Mouse (Mus musculus) limb, embryonic 13.5 days (tissue): ENCODE measurements around the gene Ttn. TPM values are rescaled to one million over a fixed set of nuclear protein-coding genes. Genes with fewer than 3 reads are reported as not detected.

ENCODE experiments used
- ATAC-seq: fragments of 200-750 bp; cut with Nextera tagmentation; 2 replicates; pipeline ENCODE4 v1.8.0; 2017; ENCODE audit warnings: low read depth, moderate number of reproducible peaks, moderate TSS enrichment; ENCODE audit not compliant: low FRiP score
- H3K27ac ChIP-seq: fragments of 300-500 bp; sonication (generic); 2 replicates; pipeline ENCODE4 v1.5.1; 2015; ENCODE audit warnings: inconsistent platforms, mild to moderate bottlenecking, moderate library complexity
- H3K27me3 ChIP-seq: fragments of 300-500 bp; sonication (generic); 2 replicates; pipeline ENCODE4 v1.6.1; 2015; ENCODE audit warnings: mild to moderate bottlenecking, inconsistent platforms
- H3K36me3 ChIP-seq: fragments of 300-500 bp; sonication (generic); 2 replicates; pipeline ENCODE4 v1.6.1; 2015; ENCODE audit warnings: inconsistent platforms, mild to moderate bottlenecking, moderate library complexity
- H3K4me1 ChIP-seq: fragments of 300-500 bp; sonication (generic); 2 replicates; pipeline ENCODE4 v1.6.1; 2015; ENCODE audit warnings: inconsistent platforms
- H3K4me2 ChIP-seq: fragments of 300-500 bp; sonication (generic); replicated peaks from 2 replicates; pipeline ENCODE4 v1.6.1; 2015; ENCODE audit warnings: inconsistent platforms, mild to moderate bottlenecking, moderate library complexity
- H3K4me3 ChIP-seq: fragments of 300-500 bp; sonication (generic); 2 replicates; pipeline ENCODE4 v1.5.1; 2015; ENCODE audit warnings: moderate library complexity, mild to moderate bottlenecking, inconsistent platforms
- H3K9ac ChIP-seq: fragments of 300-500 bp; sonication (generic); 2 replicates; pipeline ENCODE4 v1.6.1; 2015; ENCODE audit warnings: mild to moderate bottlenecking, inconsistent platforms
- H3K9me3 ChIP-seq: fragments of 300-500 bp; sonication (generic); 2 replicates; pipeline ENCODE4 v1.6.1; 2016; ENCODE audit warnings: inconsistent platforms
- WGBS: fragments of 180-500 bp; shearing (Covaris S2); methylation state at CpG from one replicate; pipeline ENCODE4 v1.1.7; 2015; 5-methylcytosine and 5-hydroxymethylcytosine counted together
- polyA plus RNA-seq: library from polyadenylated mRNA; unstranded; fragments of >200 nt; fragmentation: Nextera tagmentation; extraction: Ambion mirVana; gene quantifications from 2 replicates; pipeline ENCODE4 v1.2.1, GENCODE M21; 2015

The Ttn gene
- polyA plus RNA-seq, 1 experiment from 2014 or later, result 78.9 TPM

DNA sequence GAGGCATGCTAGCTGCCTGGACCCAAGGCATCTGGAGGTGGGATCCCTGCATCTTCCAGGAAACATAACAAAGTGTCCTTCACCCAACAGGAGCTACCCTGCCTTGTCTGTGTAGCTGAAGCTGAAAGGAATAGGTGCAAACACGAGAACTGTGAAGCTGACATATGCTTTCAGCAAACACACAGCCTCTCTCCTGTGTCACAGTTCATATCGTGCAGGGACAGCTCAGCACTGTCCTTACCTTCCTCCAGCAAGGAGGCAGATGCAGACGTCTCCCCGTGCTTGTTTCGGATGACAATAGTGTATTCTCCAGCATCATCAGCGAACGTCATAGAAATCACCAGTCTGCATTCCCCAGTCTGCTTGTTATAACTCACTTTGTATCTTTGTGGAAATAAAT lies 32.6 kb downstream of the Ttn start:
- 80% methylated on average over 7 of the region's 7 CpGs for WGBS
- Histone ChIP-seq H3K27me3 (no peaks in the 10 kb centered on the region), H3K36me3 (no peaks in the 10 kb centered on the region), H3K4me2 (no peak overlapping the region), H3K9ac (no peak overlapping the region), H3K4me1 (no peaks in the 10 kb centered on the region), H3K27ac (no peak overlapping the region), H3K9me3 (0 out of 2 replicates have a peak, but pooled peaks cover 4% of the 10 kb centered on the region), H3K4me3 (no peak overlapping the region)
- no peak for ATAC-seq

DNA sequence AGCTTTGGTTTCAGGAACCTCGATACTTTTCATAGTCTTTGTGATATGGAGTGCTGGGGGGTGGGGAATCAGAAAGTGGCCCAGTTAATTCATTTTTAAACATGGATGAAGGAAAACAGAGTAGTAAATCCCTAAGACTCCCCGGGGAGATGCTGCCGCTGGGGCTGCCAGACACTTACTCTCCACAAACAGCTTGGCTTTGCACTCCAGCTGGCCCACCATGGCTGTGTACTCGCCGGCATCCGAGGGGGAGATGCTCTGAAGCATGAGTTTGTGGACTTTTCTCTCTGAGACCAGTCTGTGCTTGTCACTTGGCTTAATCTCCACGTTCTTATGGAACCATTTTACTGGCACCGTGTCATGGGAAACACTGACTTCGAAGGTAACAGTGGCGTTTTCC lies 43.8 kb downstream of the Ttn start:
- H3K9me3 ChIP-seq, result peaks cover 5% of the 10 kb centered on the region; the same call in 1 of the 2 replicates
- H3K4me2 ChIP-seq, result no peak overlapping the region
- H3K4me3 ChIP-seq, result no peak overlapping the region
- no peak for ATAC-seq
- no peak overlapping the region for H3K27ac ChIP-seq
- H3K9ac ChIP-seq, result no peak overlapping the region
- H3K27me3 ChIP-seq, result no peaks in the 10 kb centered on the region
- H3K4me1 ChIP-seq, result no peaks in the 10 kb centered on the region
- H3K36me3 ChIP-seq, result no peaks in the 10 kb centered on the region
- 62% methylated on average over 10 of the region's 10 CpGs for WGBS

DNA sequence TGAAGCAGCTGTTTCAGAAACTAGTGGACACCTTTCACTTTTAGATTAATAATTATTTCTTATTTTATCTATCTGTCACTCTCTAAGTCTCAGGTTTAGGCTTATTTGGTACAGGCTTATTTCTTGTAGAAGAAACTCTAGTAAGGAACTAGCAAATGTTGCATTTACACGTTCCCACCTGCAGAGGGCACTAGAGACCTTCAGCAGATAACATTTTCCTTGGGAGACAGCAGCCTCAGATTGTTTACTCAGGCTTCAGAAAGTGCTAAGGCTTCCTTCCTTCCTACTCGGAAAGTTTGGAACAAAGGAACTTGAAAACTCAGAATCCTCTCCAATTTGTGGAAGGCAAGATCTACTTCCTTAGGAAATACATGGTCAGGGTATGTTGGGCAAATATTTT lies 52.6 kb downstream of the Ttn start:
- H3K27me3 ChIP-seq, result no peaks in the 10 kb centered on the region
- no peak overlapping the region for H3K4me2 ChIP-seq
- 4% methylated on average over 2 of the region's 2 CpGs for WGBS
- H3K9me3 ChIP-seq, result no peaks in the 10 kb centered on the region
- no peak for ATAC-seq
- no peak overlapping the region for H3K4me3 ChIP-seq
- H3K4me1 ChIP-seq, result no peaks in the 10 kb centered on the region
- no peaks in the 10 kb centered on the region for H3K36me3 ChIP-seq
- H3K9ac ChIP-seq, result no peak overlapping the region
- H3K27ac ChIP-seq, result no peak overlapping the region

DNA sequence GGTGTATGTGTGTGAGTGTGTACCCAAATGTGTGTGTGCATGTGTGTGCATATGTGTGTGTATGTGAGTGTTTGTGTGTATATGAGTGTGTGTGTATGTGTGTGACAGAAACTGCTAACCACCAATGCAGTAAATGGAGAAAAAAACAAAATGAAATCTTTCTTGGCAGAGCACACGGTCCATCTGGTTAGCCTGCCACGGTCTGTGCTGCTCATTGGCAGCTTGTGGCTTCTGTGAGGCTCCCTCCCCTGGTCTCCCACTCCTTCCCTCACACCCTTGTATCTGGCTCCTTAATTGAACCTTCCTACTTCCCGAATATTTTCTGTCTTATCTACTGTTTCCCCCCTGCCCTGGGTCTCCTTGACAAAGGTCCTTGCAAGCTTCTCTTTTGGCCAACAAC lies 53.5 kb downstream of the Ttn start:
- 58% methylated on average over 3 of the region's 3 CpGs for WGBS
- Histone ChIP-seq H3K27me3 (no peaks in the 10 kb centered on the region), H3K9ac (no peak overlapping the region)

DNA sequence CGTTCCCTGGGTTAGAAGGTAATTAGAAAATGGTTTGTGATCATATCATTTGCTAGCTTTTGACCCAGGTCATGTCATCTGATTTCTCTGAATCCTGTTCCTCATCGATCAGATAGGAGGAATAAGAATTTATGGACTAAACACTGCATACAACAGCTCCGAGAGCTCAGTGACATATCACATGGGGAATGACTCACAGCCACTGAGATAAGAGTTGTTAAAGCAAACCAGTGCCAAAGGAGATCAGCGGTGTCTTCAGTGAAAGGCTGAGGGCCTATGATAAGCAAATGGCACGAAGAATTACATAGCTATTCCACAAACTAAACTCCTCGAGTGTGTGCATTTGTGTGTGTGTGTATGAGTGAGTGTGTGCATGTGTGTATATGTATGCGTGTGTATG lies 54.0 kb downstream of the Ttn start:
- no peak overlapping the region for H3K4me2 ChIP-seq
- WGBS, result 81% methylated on average over 7 of the region's 7 CpGs
- H3K36me3 ChIP-seq, result no peaks in the 10 kb centered on the region
- H3K9me3 ChIP-seq, result no peaks in the 10 kb centered on the region
- no peaks in the 10 kb centered on the region for H3K4me1 ChIP-seq
- H3K9ac ChIP-seq, result no peak overlapping the region
- H3K27ac ChIP-seq, result no peak overlapping the region
- no peaks in the 10 kb centered on the region for H3K27me3 ChIP-seq
- H3K4me3 ChIP-seq, result no peak overlapping the region
- no peak for ATAC-seq

More for the DNA sequence above, 53.5 kb downstream of the Ttn start:
- no peaks in the 10 kb centered on the region for H3K9me3 ChIP-seq
- no peak overlapping the region for H3K4me3 ChIP-seq
- no peaks in the 10 kb centered on the region for H3K36me3 ChIP-seq
- H3K4me1 ChIP-seq, result no peaks in the 10 kb centered on the region
- no peak overlapping the region for H3K4me2 ChIP-seq
- ATAC-seq, result no peak
- no peak overlapping the region for H3K27ac ChIP-seq

DNA sequence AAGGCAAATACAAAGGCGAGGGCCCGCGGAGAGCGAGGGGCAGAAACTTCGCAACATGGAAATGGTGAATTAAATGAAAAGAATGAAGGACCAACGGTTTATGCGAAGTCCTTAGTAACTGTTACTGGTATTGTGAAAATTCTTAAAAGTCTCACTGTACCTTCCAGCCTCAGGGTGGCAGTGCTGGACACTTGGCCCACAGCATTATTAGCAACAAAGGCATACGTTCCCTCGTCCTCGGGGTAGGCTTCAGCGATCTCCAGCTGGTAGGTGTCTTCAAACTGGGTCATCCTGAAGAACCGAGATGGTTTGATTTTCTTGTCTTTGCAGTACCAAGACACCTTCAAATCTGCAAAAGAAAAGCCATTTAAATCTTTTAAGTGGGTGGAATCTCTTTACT lies 55.4 kb downstream of the Ttn start:
- 76% methylated on average over 12 of the region's 12 CpGs for WGBS
- no peaks in the 10 kb centered on the region for H3K4me1 ChIP-seq
- H3K4me2 ChIP-seq, result no peak overlapping the region
- H3K9me3 ChIP-seq, result no peaks in the 10 kb centered on the region
- no peaks in the 10 kb centered on the region for H3K27me3 ChIP-seq
- no peak overlapping the region for H3K9ac ChIP-seq
- no peak overlapping the region for H3K4me3 ChIP-seq
- ATAC-seq, result no peak
- H3K36me3 ChIP-seq, result no peaks in the 10 kb centered on the region
- H3K27ac ChIP-seq, result no peak overlapping the region

DNA sequence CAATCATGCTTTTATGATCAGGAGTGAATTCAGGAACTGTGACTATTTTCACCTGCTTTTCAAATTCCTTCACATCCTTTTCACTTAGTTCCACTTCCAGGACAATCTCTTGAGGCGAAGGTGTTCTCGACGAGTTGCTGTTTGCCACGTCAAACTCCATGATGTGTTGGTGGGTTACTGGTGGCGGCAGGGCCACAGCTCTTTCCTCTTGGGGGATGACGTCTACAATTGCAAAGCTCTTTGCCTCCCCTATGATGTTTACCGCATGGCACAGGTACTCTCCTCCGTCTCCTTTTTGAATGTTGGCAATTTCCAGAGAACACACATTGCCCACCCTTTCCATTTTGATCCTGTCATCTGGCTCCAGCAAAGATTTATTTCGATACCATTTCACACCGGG lies 67.4 kb downstream of the Ttn start:
- Histone ChIP-seq H3K9ac (no peak overlapping the region), H3K4me2 (no peak overlapping the region), H3K27ac (no peak overlapping the region), H3K4me1 (no peaks in the 10 kb centered on the region), H3K9me3 (no peaks in the 10 kb centered on the region; the same call in 1 of the 2 replicates), H3K36me3 (no peaks in the 10 kb centered on the region), H3K4me3 (no peak overlapping the region), H3K27me3 (no peaks in the 10 kb centered on the region)
- 93% methylated on average over 10 of the region's 10 CpGs for WGBS
- no peak for ATAC-seq

DNA sequence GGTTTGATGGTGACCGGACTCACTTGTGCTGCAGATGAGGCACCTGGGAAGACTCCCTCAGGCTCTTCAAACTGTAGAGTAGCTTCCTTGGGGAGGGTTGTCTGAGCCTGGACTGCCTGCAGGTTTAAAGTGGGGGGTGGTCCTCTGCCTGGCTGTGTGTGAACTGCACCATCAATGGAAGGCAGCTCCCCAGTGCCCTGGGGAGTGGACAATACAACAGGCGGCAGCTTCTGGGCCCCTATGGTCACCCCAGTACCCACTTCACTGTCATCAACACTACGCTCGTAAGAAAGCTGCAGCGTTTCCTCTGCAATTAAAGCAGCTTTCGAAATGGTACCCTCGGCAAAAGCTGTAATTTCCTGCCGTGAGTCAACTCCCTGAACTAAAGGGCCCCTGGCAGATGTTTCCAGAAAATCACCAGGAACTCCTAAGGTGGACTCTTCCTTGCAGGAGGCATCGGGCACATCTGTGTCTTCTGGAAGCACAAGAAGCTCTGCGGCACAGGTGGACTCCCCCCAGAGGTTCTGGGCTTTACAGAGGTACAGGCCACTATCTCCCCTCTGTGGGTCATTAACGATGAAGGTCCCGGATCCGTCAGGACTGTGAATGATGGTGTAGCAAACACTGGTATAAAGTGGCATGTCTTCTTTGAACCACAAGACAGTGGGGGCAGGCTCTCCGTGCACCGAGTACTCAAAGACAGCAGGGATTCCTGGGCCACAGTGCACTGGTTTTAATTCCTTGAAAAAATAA lies 73.5 kb downstream of the Ttn start:
- Histone ChIP-seq H3K27me3 (no peaks in the 10 kb centered on the region), H3K4me3 (no peak overlapping the region), H3K9ac (no peak overlapping the region), H3K4me1 (peaks cover 5% of the 10 kb centered on the region; the same call in 1 of the 2 replicates), H3K9me3 (no peaks in the 10 kb centered on the region), H3K4me2 (no peak overlapping the region), H3K36me3 (no peaks in the 10 kb centered on the region), H3K27ac (no peak overlapping the region)
- 52% methylated on average over 15 of the region's 15 CpGs for WGBS
- ATAC-seq, result no peak

DNA sequence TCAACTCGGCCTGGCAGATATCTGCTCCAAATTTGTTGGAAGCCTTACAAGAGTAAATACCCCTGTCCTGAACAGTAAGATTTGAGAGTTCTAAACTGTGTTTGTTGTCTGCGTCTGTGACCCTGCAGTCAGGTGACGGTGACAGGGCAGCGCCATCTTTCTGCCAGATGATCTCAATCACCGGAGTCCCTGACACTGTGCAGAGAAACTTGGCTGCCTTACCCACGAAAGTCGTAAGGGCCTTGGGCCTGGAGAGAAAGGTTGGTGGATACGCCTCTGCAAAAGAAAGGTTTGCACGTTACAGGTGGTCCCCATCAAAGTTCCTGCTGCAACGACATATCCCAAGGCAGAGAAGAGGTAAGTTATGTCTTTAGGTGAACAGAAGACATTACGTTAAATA lies 79.0 kb downstream of the Ttn start:
- no peaks in the 10 kb centered on the region for H3K9me3 ChIP-seq
- H3K4me2 ChIP-seq, result no peak overlapping the region
- no peaks in the 10 kb centered on the region for H3K27me3 ChIP-seq
- H3K9ac ChIP-seq, result no peak overlapping the region
- no peak for ATAC-seq
- no peaks in the 10 kb centered on the region for H3K4me1 ChIP-seq
- no peak overlapping the region for H3K4me3 ChIP-seq
- no peak overlapping the region for H3K27ac ChIP-seq
- no peaks in the 10 kb centered on the region for H3K36me3 ChIP-seq
- WGBS, result 87% methylated on average over 11 of the region's 11 CpGs

DNA sequence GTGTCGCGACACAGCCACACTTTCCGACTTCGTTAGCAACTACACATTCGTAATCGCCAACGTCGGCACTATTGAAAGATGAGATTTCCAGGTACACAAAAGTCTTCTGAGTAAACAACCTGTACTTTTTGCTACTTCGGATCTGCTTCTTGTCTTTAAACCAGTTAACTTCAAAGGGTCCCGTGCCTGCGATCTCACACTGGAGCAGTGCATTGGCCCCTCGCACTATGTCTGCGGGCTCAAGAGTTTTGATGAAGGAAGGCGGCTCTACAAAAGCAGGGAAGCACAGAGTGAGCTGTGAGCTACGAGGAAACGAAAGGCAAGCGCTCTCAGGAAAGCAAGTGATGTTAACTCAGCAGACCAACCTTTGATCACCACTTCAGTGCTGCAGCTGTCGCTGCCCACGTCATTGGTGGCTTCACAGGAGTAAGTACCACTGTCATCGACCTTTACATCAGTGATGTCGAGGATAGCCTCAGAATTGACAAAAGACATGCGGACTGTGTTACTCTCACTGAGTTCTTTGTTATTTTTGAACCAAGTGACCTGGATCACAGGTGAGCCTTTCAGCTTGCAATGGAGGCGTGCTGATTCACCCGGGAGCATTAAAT lies 80.8 kb downstream of the Ttn start:
- Histone ChIP-seq H3K4me1 (no peaks in the 10 kb centered on the region), H3K4me2 (no peak overlapping the region), H3K9me3 (no peaks in the 10 kb centered on the region), H3K36me3 (no peaks in the 10 kb centered on the region), H3K4me3 (no peak overlapping the region), H3K9ac (no peak overlapping the region), H3K27ac (no peak overlapping the region), H3K27me3 (no peaks in the 10 kb centered on the region)
- 80% methylated on average over 24 of the region's 24 CpGs for WGBS
- ATAC-seq, result no peak

DNA sequence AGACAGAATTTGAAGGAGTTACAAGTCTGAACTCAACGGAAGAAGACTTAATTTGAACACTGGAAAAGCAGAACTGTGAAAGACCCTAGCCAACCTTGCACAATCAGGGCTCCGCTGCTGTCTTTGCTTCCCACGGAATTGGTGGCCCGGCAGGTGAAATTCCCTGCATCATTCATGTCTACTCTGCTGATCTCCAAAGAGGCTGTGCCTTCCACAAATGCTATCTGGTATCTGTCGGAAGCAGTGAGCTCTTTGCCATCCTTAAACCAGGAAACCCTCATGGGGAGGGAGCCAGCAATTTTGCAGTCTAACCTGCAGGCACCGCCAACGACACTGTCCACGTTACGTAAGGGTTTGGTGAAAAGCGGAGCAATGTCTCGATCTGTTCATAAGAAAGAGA lies 82.5 kb downstream of the Ttn start:
- Histone ChIP-seq H3K27me3 (no peaks in the 10 kb centered on the region), H3K27ac (no peak overlapping the region), H3K9ac (no peak overlapping the region), H3K4me1 (no peaks in the 10 kb centered on the region), H3K36me3 (no peaks in the 10 kb centered on the region), H3K9me3 (no peaks in the 10 kb centered on the region), H3K4me2 (no peak overlapping the region), H3K4me3 (no peak overlapping the region)
- no peak for ATAC-seq
- WGBS, result 95% methylated on average over 11 of the region's 11 CpGs

DNA sequence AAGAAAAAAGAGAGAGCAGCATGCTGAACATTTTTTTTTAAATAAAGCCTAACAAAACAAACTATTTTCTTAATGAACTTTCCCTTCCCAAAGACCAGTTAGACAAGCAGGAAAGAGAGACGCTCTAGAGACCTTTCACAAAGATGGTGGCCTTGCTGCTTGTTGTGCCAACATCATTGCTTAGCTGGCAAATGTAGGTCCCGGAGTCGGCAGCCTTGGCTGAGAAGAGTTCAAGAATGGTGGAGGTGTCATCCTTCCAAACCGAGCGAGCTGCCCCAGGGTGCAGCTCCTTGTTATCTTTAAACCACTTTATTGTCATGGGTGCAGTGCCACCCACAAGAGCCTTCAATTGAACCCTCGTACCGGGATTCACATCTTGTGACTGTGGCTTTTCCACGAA lies 85.4 kb downstream of the Ttn start:
- Histone ChIP-seq H3K9ac (no peak overlapping the region), H3K4me1 (no peaks in the 10 kb centered on the region), H3K9me3 (no peaks in the 10 kb centered on the region), H3K36me3 (no peaks in the 10 kb centered on the region), H3K4me3 (no peak overlapping the region), H3K27ac (no peak overlapping the region), H3K27me3 (no peaks in the 10 kb centered on the region), H3K4me2 (no peak overlapping the region)
- no peak for ATAC-seq
- 91% methylated on average over 8 of the region's 8 CpGs for WGBS

DNA sequence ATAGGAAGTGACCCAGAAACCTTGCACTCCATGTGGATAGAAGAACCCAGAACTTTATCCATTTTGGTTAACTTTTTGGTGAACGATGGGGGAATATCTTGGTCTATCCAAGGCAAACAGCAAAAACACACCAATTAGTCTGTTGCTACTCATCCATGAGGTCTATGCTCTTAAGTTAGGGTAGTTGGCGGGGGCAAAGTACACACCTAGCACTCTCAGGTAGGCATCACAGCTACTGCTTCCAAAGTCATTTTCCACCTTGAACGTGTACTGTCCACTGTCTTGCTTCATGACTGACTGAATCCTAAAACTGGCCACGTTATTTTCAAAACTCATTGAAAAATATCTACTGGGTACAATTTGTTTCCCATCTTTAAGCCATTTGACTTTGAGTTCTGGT lies 87.0 kb downstream of the Ttn start:
- H3K36me3 ChIP-seq, result no peaks in the 10 kb centered on the region
- WGBS, result 92% methylated on average over 4 of the region's 4 CpGs
- H3K4me3 ChIP-seq, result no peak overlapping the region
- H3K4me2 ChIP-seq, result no peak overlapping the region
- H3K27ac ChIP-seq, result no peak overlapping the region
- no peak overlapping the region for H3K9ac ChIP-seq
- H3K27me3 ChIP-seq, result no peaks in the 10 kb centered on the region
- no peak for ATAC-seq
- H3K9me3 ChIP-seq, result no peaks in the 10 kb centered on the region
- no peaks in the 10 kb centered on the region for H3K4me1 ChIP-seq
